Mouse (Mus musculus) heart, adult 2 months (tissue): Measurements from ENCODE around the gene Lnx2. TPM values are rescaled to one million over a fixed set of nuclear protein-coding genes. Genes with fewer than 3 reads are reported as not detected.
A peak's percentile ranks its signal among the peaks of the same experiment; 100 is the strongest.

Experiments
- DNase-seq, 2 experiments: peaks; one replicate each; pipeline ENCODE4 v3.0.0; 2021
- H3K27ac ChIP-seq: fragments of 200-600 bp; 2 replicates; pipeline ENCODE4 v1.8.1; 2022
- H3K27me3 ChIP-seq: fragments of 200-500 bp; 2 replicates; pipeline ENCODE4 v1.6.1; 2012; ENCODE audit warnings: mild to moderate bottlenecking, low read length, inconsistent platforms, mixed read lengths; ENCODE audit not compliant: control insufficient read depth, insufficient read depth
- H3K36me3 ChIP-seq: fragments of 200-500 bp; 2 replicates; pipeline ENCODE4 v1.6.1; 2012; ENCODE audit warnings: low read length, inconsistent platforms; ENCODE audit not compliant: control insufficient read depth, insufficient read depth
- H3K4me1 ChIP-seq: fragments of 200-500 bp; 2 replicates; pipeline ENCODE4 v1.6.1; 2011; ENCODE audit warnings: low read length; ENCODE audit not compliant: control insufficient read depth, insufficient read depth
- H3K4me3 ChIP-seq: fragments of 200-600 bp; 2 replicates; pipeline ENCODE4 v1.8.1; 2022
- H3K79me2 ChIP-seq: fragments of 200-500 bp; replicated peaks from 2 replicates; pipeline ENCODE4 v1.6.1; 2012; ENCODE audit warnings: mild to moderate bottlenecking, inconsistent platforms, low read length, moderate library complexity, mixed read lengths; ENCODE audit not compliant: control insufficient read depth, insufficient read depth
- H3K9ac ChIP-seq: fragments of 200-500 bp; 2 replicates; pipeline ENCODE4 v1.6.1; 2012; ENCODE audit warnings: low read depth, mild to moderate bottlenecking, control low read depth, inconsistent platforms, low read length, mixed read lengths
- CTCF ChIP-seq: fragments of 200-600 bp; IDR thresholded peaks from 2 replicates; pipeline ENCODE4 v1.8.1; 2022; ENCODE audit warnings: antibody characterized with exemption, mild to moderate bottlenecking, moderate library complexity
- EP300 ChIP-seq: fragments of 200-500 bp; IDR thresholded peaks from 2 replicates; pipeline ENCODE4 v1.6.1; 2011; ENCODE audit warnings: low read depth, low read length, control low read depth; ENCODE audit not compliant: insufficient read depth
- POLR2A ChIP-seq: fragments of 200-500 bp; IDR thresholded peaks from 2 replicates; pipeline ENCODE4 v1.6.1; 2011; ENCODE audit warnings: mild to moderate bottlenecking, low read depth, low read length, control low read depth; ENCODE audit not compliant: insufficient read depth
- WGBS: fragments of 180-500 bp; shearing (Covaris S2); methylation state at CpG from one replicate; pipeline ENCODE4 v1.1.7; 2018; 5-methylcytosine and 5-hydroxymethylcytosine counted together
- intact Hi-C: fragments of 180-260 bp; cut with DNase I; formaldehyde crosslinking; loops from one replicate; pipeline ENCODE4 v1.15.1; 2025
- polyA plus RNA-seq: library from polyadenylated mRNA; depleted of rRNA; stranded (reverse); fragments of >200 nt; gene quantifications from 2 replicates; pipeline ENCODE4 v1.2.3, GENCODE M21; 2012
- total RNA-seq, 2 experiments: library from RNA; stranded (reverse); gene quantifications; 2 replicates each; pipeline ENCODE4 v1.2.3; 2021

Gene Lnx2
- total and polyA plus RNA-seq, 3 experiments = 9.5 to 14.5 (median 13.6) TPM

DNA sequence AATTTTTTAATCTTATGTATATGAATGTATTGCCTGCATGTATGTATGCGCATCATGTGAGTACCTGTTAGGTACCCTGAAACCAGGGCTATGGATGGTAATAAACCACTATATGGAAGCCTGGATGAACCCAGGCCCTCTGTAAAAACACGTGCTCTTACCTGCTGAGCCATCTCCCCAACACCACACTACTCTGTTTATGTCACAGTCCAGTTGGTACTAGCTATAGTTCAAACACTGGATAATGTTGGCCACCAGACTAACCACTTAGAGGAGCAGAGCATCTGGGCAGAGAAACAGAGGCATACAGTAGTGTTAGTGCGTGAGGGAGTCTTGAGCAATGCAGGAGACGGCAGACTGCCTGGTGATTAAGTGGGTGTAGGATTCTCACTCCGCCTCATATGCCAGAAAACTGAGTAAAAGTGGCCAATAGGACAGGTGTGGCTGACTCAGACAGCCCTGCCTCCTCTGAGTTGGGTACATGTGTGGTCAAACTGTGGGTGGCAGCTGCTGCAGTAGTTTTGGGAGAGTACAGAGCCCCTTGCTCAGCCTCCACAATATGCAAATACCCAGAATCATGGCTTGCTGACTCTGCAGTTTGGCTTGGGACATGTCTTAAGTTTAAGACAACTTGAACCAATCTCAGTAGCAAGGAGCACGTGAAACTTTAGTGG is 20.7 kb downstream of the Lnx2 start:
- Histone ChIP-seq H3K4me1 (peaks cover 32% of the 10 kb centered on the region), H3K27me3 (no peaks in the 10 kb centered on the region), H3K36me3 (peaks cover 8% of the 10 kb centered on the region), H3K79me2 (peaks cover 8% of the 10 kb centered on the region), H3K27ac (no peak overlapping the region), H3K9ac (no peak overlapping the region), H3K4me3 (no peak overlapping the region)
- peak in 1 of 2 experiments; percentile 17 for DNase-seq
- TF ChIP-seq EP300 (no peak), CTCF (no peak), POLR2A (no peak)
- 78% methylated on average over 6 of the region's 6 CpGs for WGBS
- intact Hi-C loops = no loop called here

DNA sequence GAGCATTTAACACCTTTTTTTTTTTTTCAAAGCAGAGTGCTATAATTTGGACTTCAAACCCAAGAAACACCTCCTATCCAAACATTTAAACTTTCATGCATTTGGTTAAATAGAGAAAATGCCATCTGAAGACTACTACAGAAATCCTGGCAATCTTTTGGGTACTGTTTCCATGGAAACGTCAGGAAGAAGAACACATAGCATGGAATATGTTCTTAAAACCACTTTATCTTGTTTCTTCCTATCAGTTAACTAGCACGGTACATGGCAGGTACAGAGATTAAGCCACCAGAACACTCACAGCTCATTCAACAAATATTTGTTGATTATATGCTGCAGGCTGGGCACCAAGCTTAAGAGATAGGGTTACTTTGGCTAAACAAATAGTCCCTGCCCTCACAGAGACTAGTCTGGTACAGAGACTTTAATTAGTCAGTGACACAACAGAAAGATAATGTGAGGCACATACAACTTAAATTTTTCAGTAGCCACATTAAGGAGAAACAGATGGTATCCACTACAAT is 21.6 kb downstream of the Lnx2 start:
- intact Hi-C loops = no loop called here
- Histone ChIP-seq H3K9ac (no peak overlapping the region), H3K4me3 (no peak overlapping the region), H3K27me3 (no peaks in the 10 kb centered on the region), H3K27ac (no peak overlapping the region), H3K36me3 (peaks cover 8% of the 10 kb centered on the region), H3K4me1 (peaks cover 32% of the 10 kb centered on the region), H3K79me2 (peaks cover 6% of the 10 kb centered on the region)
- DNase-seq = no peak
- WGBS = 28% methylated on average over 2 of the region's 2 CpGs
- no peak for TF ChIP-seq POLR2A
- no peak for TF ChIP-seq EP300
- TF ChIP-seq CTCF = no peak

DNA sequence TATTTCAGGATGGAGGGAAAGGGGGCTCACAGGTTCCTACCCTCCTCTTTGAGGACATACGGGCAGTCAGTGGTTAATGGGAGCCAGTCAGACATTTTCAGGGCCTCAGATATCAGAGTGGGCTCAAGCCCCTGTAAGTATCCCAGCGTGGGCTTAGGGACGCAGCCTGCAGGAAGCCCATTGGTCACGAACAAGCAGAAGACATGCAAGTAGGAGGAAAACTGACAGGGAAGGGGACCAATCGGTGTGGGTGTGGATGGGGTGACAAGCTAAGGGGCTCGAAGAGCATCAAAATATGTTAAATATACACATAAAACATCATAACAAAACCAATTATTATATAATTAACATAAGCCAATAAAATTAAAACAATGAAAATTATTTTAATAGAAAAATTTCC is 22.1 kb downstream of the Lnx2 start:
- peaks cover 6% of the 10 kb centered on the region for H3K79me2 ChIP-seq
- WGBS = 70% methylated on average over 6 of the region's 6 CpGs
- H3K4me1 ChIP-seq = peaks cover 32% of the 10 kb centered on the region
- intact Hi-C loops = no loop called here
- H3K36me3 ChIP-seq = peaks cover 8% of the 10 kb centered on the region
- no peak for TF ChIP-seq CTCF
- H3K27ac ChIP-seq = peak overlapping the region; percentile 8; the same call in 1 of the 2 replicates
- H3K4me3 ChIP-seq = no peak overlapping the region
- no peaks in the 10 kb centered on the region for H3K27me3 ChIP-seq
- H3K9ac ChIP-seq = no peak overlapping the region
- DNase-seq = no peak

GRCm38 (mm10) chr5:147053481-147053880 is 22.9 kb downstream of the Lnx2 start:
- no peaks in the 10 kb centered on the region for H3K27me3 ChIP-seq
- no peak overlapping the region for H3K9ac ChIP-seq
- H3K36me3 ChIP-seq = peaks cover 5% of the 10 kb centered on the region
- TF ChIP-seq CTCF (no peak), POLR2A (no peak), EP300 (no peak)
- H3K4me1 ChIP-seq = peaks cover 31% of the 10 kb centered on the region
- no peak for DNase-seq
- no peak overlapping the region for H3K4me3 ChIP-seq
- peaks cover 7% of the 10 kb centered on the region for H3K79me2 ChIP-seq
- H3K27ac ChIP-seq = no peak overlapping the region
- WGBS = 83% methylated on average over 3 of the region's 3 CpGs
- intact Hi-C loops = no loop called here

GRCm38 (mm10) chr5:147053071-147053470 is 23.3 kb downstream of the Lnx2 start:
- no peak for DNase-seq
- Histone ChIP-seq H3K27me3 (no peaks in the 10 kb centered on the region), H3K27ac (no peak overlapping the region), H3K9ac (no peak overlapping the region), H3K79me2 (peaks cover 7% of the 10 kb centered on the region), H3K36me3 (peaks cover 5% of the 10 kb centered on the region), H3K4me1 (peaks cover 30% of the 10 kb centered on the region), H3K4me3 (no peak overlapping the region)
- TF ChIP-seq EP300 (no peak), CTCF (no peak), POLR2A (no peak)
- intact Hi-C loops = no loop called here
- WGBS = 92% methylated on average over 6 of the region's 6 CpGs

GRCm38 (mm10) chr5:147052309-147052558 is 24.2 kb downstream of the Lnx2 start:
- Histone ChIP-seq H3K27me3 (no peaks in the 10 kb centered on the region), H3K9ac (peak overlapping the region; percentile 32), H3K4me1 (peaks cover 29% of the 10 kb centered on the region), H3K36me3 (peaks cover 3% of the 10 kb centered on the region; the same call in 1 of the 2 replicates), H3K79me2 (peaks cover 7% of the 10 kb centered on the region), H3K4me3 (peak overlapping the region; percentile 29; the same call in 1 of the 2 replicates), H3K27ac (peak overlapping the region; percentile 29)
- TF ChIP-seq EP300 = no peak
- TF ChIP-seq CTCF = no peak
- no peak for TF ChIP-seq POLR2A
- DNase-seq = no peak
- 58% methylated on average over 4 of the region's 4 CpGs for WGBS
- intact Hi-C loops = no loop called here
